Comparison of ENCODE assay signal across 8 mouse cellular contexts in genomic region chr13:12394609-12395505, GRCm38 (mm10). TPM values are rescaled to one million over a fixed set of nuclear protein-coding genes. Genes with fewer than 3 reads are reported as not detected.
DNase-seq lines count a peak whose midpoint lies in the region; ATAC-seq and TF ChIP-seq lines count a peak whose summit lies in the region.

Gene Heatr1, plus strand, starts transcription at chr13:12395027.

- peaks cover 8% of the 10 kb centered on the region for H3K27me3 ChIP-seq in CH12.LX (replicated peaks)
- no peaks in the 10 kb centered on the region for H3K27me3 ChIP-seq in forebrain, embryonic 11.5 days (ENCODE audit: control insufficient read depth, insufficient read depth, low read length)
- no peaks in the 10 kb centered on the region for H3K27me3 ChIP-seq in heart, embryonic 16.5 days (ENCODE audit: control insufficient read depth, insufficient read depth, low read length)
- no peaks in the 10 kb centered on the region for H3K27me3 ChIP-seq in liver, embryonic 15.5 days
- H3K27me3 ChIP-seq in neural tube, embryonic 12.5 days (replicated peaks) = no peaks in the 10 kb centered on the region

- TF ChIP-seq RAD21 in CH12.LX (IDR thresholded peaks at IDR 0.05; ENCODE audit: low read depth, low read length) = no peak

- no peak for TF ChIP-seq CTCF in CH12.LX (conservative IDR thresholded peaks at IDR 0.05 in 1 of 2, IDR thresholded peaks at IDR 0.05 in 1 of 2; ENCODE audit: low read depth in 2 of 2, low read length in 2 of 2)

- in situ Hi-C loops in CH12.LX (cut with MboI; ENCODE audit: low pct_ligation_motif_present, low pct_unique_long_range_greater_than_20kb, low sequenced_read_pairs) = no loop called here

- peak within 1 kb of the TSS; percentile 73 to 100 (median 97) for H3K4me3 ChIP-seq in CH12.LX (replicated peaks in 1 of 3; ENCODE audit: low read depth in 2 of 3, low read length in 2 of 3, poor library complexity in 1 of 3)
- H3K4me3 ChIP-seq in forebrain, embryonic 11.5 days (ENCODE audit: low read depth, low read length) = peak within 1 kb of the TSS; percentile 80
- H3K4me3 ChIP-seq in heart, embryonic 16.5 days (ENCODE audit: low read length) = peak within 1 kb of the TSS; percentile 100
- peak within 1 kb of the TSS; percentile 87 for H3K4me3 ChIP-seq in liver, embryonic 15.5 days (replicated peaks)
- H3K4me3 ChIP-seq in neural tube, embryonic 12.5 days = peak within 1 kb of the TSS; percentile 84

- TF ChIP-seq POLR2A in CH12.LX (IDR thresholded peaks at IDR 0.05; ENCODE audit: low read depth, low read length) = peak; percentile 88

- dilution Hi-C loops in CH12.LX (cut with MboI; ENCODE audit: extremely low pct_ligation_motif_present, extremely low pct_unique_long_range_greater_than_20kb, low sequenced_read_pairs) = no loop called here

- H3K9ac ChIP-seq in CH12.LX (ENCODE audit: insufficient read depth, low read depth) = peak within 1 kb of the TSS; percentile 76
- peak within 1 kb of the TSS; percentile 56 for H3K9ac ChIP-seq in forebrain, embryonic 11.5 days (ENCODE audit: low read length)
- H3K9ac ChIP-seq in heart, embryonic 16.5 days (ENCODE audit: low read length) = peak within 1 kb of the TSS; percentile 79
- peak within 1 kb of the TSS; percentile 65 for H3K9ac ChIP-seq in liver, embryonic 15.5 days
- peak within 1 kb of the TSS; percentile 59 for H3K9ac ChIP-seq in neural tube, embryonic 12.5 days

- no peak for TF ChIP-seq EP300 in CH12.LX (IDR thresholded peaks at IDR 0.05; ENCODE audit: low read length)

- peak within 1 kb of the TSS; percentile 92 for H3K4me2 ChIP-seq in CH12.LX (ENCODE audit: insufficient read depth, low read depth, poor library complexity, severe bottlenecking)
- peak within 1 kb of the TSS; percentile 79 for H3K4me2 ChIP-seq in forebrain, embryonic 11.5 days (ENCODE audit: low read depth, low read length, severe bottlenecking)
- H3K4me2 ChIP-seq in heart, embryonic 16.5 days (ENCODE audit: low read depth, low read length) = peak within 1 kb of the TSS; percentile 100
- H3K4me2 ChIP-seq in liver, embryonic 15.5 days = peak within 1 kb of the TSS; percentile 89
- peak within 1 kb of the TSS; percentile 85 for H3K4me2 ChIP-seq in neural tube, embryonic 12.5 days (replicated peaks)

- WGBS in forebrain, embryonic 11.5 days = under 1% methylated on average over 43 of the region's 43 CpGs
- under 1% methylated on average over 43 of the region's 43 CpGs for WGBS in heart, embryonic 16.5 days
- WGBS in liver, embryonic 15.5 days (ENCODE audit: insufficient replicate concordance) = under 1% methylated on average over 43 of the region's 43 CpGs
- WGBS in neural tube, embryonic 12.5 days = under 1% methylated on average over 43 of the region's 43 CpGs

- H3K36me3 ChIP-seq in CH12.LX (replicated peaks in 1 of 2; ENCODE audit: control insufficient read depth in 1 of 2, insufficient read depth in 1 of 2, low read length in 1 of 2) = peaks cover 15 to 31% of the 10 kb centered on the region in 2 experiments
- no peaks in the 10 kb centered on the region; the same call in 1 of the 2 replicates for H3K36me3 ChIP-seq in forebrain, embryonic 11.5 days (ENCODE audit: control insufficient read depth, insufficient read depth, low read length)
- no peaks in the 10 kb centered on the region; the same call in 1 of the 2 replicates for H3K36me3 ChIP-seq in heart, embryonic 16.5 days (ENCODE audit: control insufficient read depth, insufficient read depth)
- H3K36me3 ChIP-seq in liver, embryonic 15.5 days (replicated peaks) = peaks cover 20% of the 10 kb centered on the region
- peaks cover 19% of the 10 kb centered on the region for H3K36me3 ChIP-seq in neural tube, embryonic 12.5 days

- peak; percentile 100 for DNase-seq in CH12.LX (ENCODE audit: extremely low read depth)
- peak; percentile 100 for DNase-seq in c-Kit-positive CD71-positive TER-119-negative erythroid progenitor cells, embryonic 14.5 days (ENCODE audit: low read depth)
- DNase-seq in forebrain, embryonic 11.5 days (ENCODE audit: low spot score) = peak; percentile 94
- peak; percentile 95 to 99 for DNase-seq in kidney, postnatal 36 days
- peak; percentile 99 for DNase-seq in telencephalon, adult 2 months (ENCODE audit: low read depth, low spot score)

- H3K4me1 ChIP-seq in CH12.LX (ENCODE audit: control insufficient read depth in 1 of 2, insufficient read depth in 2 of 2) = peaks cover 7 to 15% of the 10 kb centered on the region in 2 experiments
- peaks cover 4% of the 10 kb centered on the region; the same call in 1 of the 2 replicates for H3K4me1 ChIP-seq in forebrain, embryonic 11.5 days (replicated peaks; ENCODE audit: control insufficient read depth, insufficient read depth, low read length)
- peaks cover 9% of the 10 kb centered on the region for H3K4me1 ChIP-seq in heart, embryonic 16.5 days (ENCODE audit: control insufficient read depth, insufficient read depth, low read length)
- H3K4me1 ChIP-seq in liver, embryonic 15.5 days (replicated peaks) = peaks cover 24% of the 10 kb centered on the region
- peaks cover 10% of the 10 kb centered on the region for H3K4me1 ChIP-seq in neural tube, embryonic 12.5 days

- H3K9me3 ChIP-seq in CH12.LX (replicated peaks; ENCODE audit: low read length) = no peaks in the 10 kb centered on the region
- no peaks in the 10 kb centered on the region for H3K9me3 ChIP-seq in forebrain, embryonic 11.5 days (ENCODE audit: control insufficient read depth, low read length)
- H3K9me3 ChIP-seq in heart, embryonic 16.5 days (replicated peaks; ENCODE audit: control insufficient read depth, low read length) = no peaks in the 10 kb centered on the region
- no peaks in the 10 kb centered on the region for H3K9me3 ChIP-seq in liver, embryonic 15.5 days (replicated peaks)
- H3K9me3 ChIP-seq in neural tube, embryonic 12.5 days = no peaks in the 10 kb centered on the region

- peaks cover 16% of the 10 kb centered on the region for H3K79me2 ChIP-seq in CH12.LX (replicated peaks; ENCODE audit: control insufficient read depth, extremely low read depth, insufficient read depth, poor library complexity, severe bottlenecking)

- peak; percentile 97 for ATAC-seq in forebrain, embryonic 11.5 days (replicated peaks; ENCODE audit: low FRiP score)
- peak; percentile 96 for ATAC-seq in heart, embryonic 16.5 days (replicated peaks; ENCODE audit: extremely low read depth, insufficient read depth, low FRiP score)
- peak; percentile 95 for ATAC-seq in liver, embryonic 15.5 days (ENCODE audit: insufficient read depth)
- peak; percentile 97 for ATAC-seq in neural tube, embryonic 12.5 days (ENCODE audit: low FRiP score, low read depth)

- no peak within 1 kb of the TSS for H3K27ac ChIP-seq in CH12.LX (ENCODE audit: insufficient read depth, low read depth)
- H3K27ac ChIP-seq in forebrain, embryonic 11.5 days (ENCODE audit: low read depth, low read length) = no peak within 1 kb of the TSS
- H3K27ac ChIP-seq in heart, embryonic 16.5 days (ENCODE audit: low read length) = peak within 1 kb of the TSS; percentile 83
- H3K27ac ChIP-seq in liver, embryonic 15.5 days (replicated peaks) = peak within 1 kb of the TSS; percentile 58
- H3K27ac ChIP-seq in neural tube, embryonic 12.5 days = no peak within 1 kb of the TSS

TF ChIP-seq in CH12.LX, 34 proteins besides CTCF, POLR2A, EP300 and RAD21 (continues in another document):
- TF ChIP-seq JUN (IDR thresholded peaks at IDR 0.05; ENCODE audit: insufficient read depth, low read depth, low read length) (no peak), POLR2AphosphoS2 (IDR thresholded peaks at IDR 0.05; ENCODE audit: low read depth, low read length) (no peak), MEF2A (IDR thresholded peaks at IDR 0.05; ENCODE audit: borderline replicate concordance, low read depth, low read length) (no peak), MYC (IDR thresholded peaks at IDR 0.05; ENCODE audit: low read depth, low read length) (peak; percentile 99), KAT2A (IDR thresholded peaks at IDR 0.05; ENCODE audit: insufficient replicate concordance, low read length) (peak; percentile 72; the same call in 1 of the 2 replicates), USF1 (IDR thresholded peaks at IDR 0.05; ENCODE audit: low read depth, low read length) (no peak), ETS1 (conservative IDR thresholded peaks at IDR 0.05; ENCODE audit: low read depth, low read length) (no peak), MAFK (IDR thresholded peaks at IDR 0.05; ENCODE audit: insufficient replicate concordance, low read length) (no peak), MXI1 (IDR thresholded peaks at IDR 0.05; ENCODE audit: low read depth, low read length) (peak; percentile 100), JUND (conservative IDR thresholded peaks at IDR 0.05; ENCODE audit: low read depth, low read length) (no peak), NRF1 (IDR thresholded peaks at IDR 0.05; ENCODE audit: low read depth, low read length) (no peak), UBTF (IDR thresholded peaks at IDR 0.05; ENCODE audit: low read depth, low read length) (no peak), MAZ (IDR thresholded peaks at IDR 0.05; ENCODE audit: low read depth, low read length) (no peak), ZMIZ1 (IDR thresholded peaks at IDR 0.05; ENCODE audit: low read depth, low read length) (0 out of 2 replicates have a peak, but pooled peaks have one; percentile 42), USF2 (conservative IDR thresholded peaks at IDR 0.05; ENCODE audit: low read depth, low read length) (no peak), RCOR1 (conservative IDR thresholded peaks at IDR 0.05; ENCODE audit: low read depth, low read length) (no peak), CHD1 (IDR thresholded peaks at IDR 0.05; ENCODE audit: low read depth, low read length) (no peak), PAX5 (IDR thresholded peaks at IDR 0.05; ENCODE audit: low read length) (no peak), BHLHE40 (IDR thresholded peaks at IDR 0.05; ENCODE audit: low read depth, low read length) (0 out of 2 replicates have a peak, but pooled peaks have one; percentile 8), ELF1 (IDR thresholded peaks at IDR 0.05; ENCODE audit: low read depth, low read length) (peak; percentile 96), SIN3A (IDR thresholded peaks at IDR 0.05; ENCODE audit: low read length) (peak; percentile 99), TBP (conservative IDR thresholded peaks at IDR 0.05; ENCODE audit: low read depth, low read length) (0 out of 2 replicates have a peak, but pooled peaks have one; percentile 47), NELFE (IDR thresholded peaks at IDR 0.05; ENCODE audit: low read depth, low read length) (peak; percentile 67; the same call in 1 of the 2 replicates), IRF4 (IDR thresholded peaks at IDR 0.05; ENCODE audit: low read depth, low read length) (no peak)

RNA-seq across cellular contexts. Expression of gene Heatr1, which starts in this region (rescaled TPM):
- total RNA-seq in CH12.LX (2012; rRNA removed) (92.3 and 117 TPM in 2 replicates), CH12.LX (2014; rRNA removed) (69.6 and 77.7 TPM in 2 replicates)
- polyA plus RNA-seq in CH12.LX (2012; ENCODE audit: insufficient read length, low read depth) = 139 and 149 TPM in 2 replicates
- polyA plus RNA-seq in forebrain, embryonic 11.5 days (2014; fragmentation: Nextera tagmentation; extraction: Ambion mirVana) = 44.7 and 46.2 TPM in 2 replicates
- 8.4 and 8.6 TPM in 2 replicates for polyA plus RNA-seq in heart, embryonic 16.5 days (2015; fragmentation: Nextera tagmentation; extraction: Ambion mirVana)
- polyA plus RNA-seq in liver, embryonic 15.5 days (2015; fragmentation: Nextera tagmentation; extraction: Ambion mirVana) = 8.0 and 9.8 TPM in 2 replicates
- polyA plus RNA-seq in neural tube, embryonic 12.5 days (2016; fragmentation: Nextera tagmentation; extraction: Ambion mirVana) = 22.2 and 22.9 TPM in 2 replicates

Comparison
In these comparisons a context has a peak if more than half of its experiments do, and no peak if none do; other contexts are left out.
1. H3K27ac ChIP-seq: peak in heart, embryonic 16.5 days (single experiment) and liver, embryonic 15.5 days (single experiment); none in CH12.LX (single experiment), forebrain, embryonic 11.5 days (single experiment) and neural tube, embryonic 12.5 days (single experiment).
2. Peak in every context shown above with its lines, with median percentiles within 50 percentile points of each other: DNase-seq, H3K4me2 ChIP-seq, H3K4me3 ChIP-seq, H3K9ac ChIP-seq and ATAC-seq.